In genomic region chrX:18814441-18814973, GRCm38 (mm10) we compare ENCODE assay signal across 20 mouse cellular contexts.
"Had no signal": no experiment of that assay in that cellular context is flagged by ENCODE, and none has a peak within 500 bp of the region (broad histone marks: within the 10 kb centered on the region; RNA-seq: fewer than 3 reads in every experiment).

No protein-coding gene starts in this region.

- H3K27me3 ChIP-seq: limb, embryonic 12.5 days; limb, embryonic 15.5 days; midbrain, embryonic 12.5 days; neural tube, embryonic 12.5 days; neural tube, embryonic 15.5 days had no signal

- H3K36me3 ChIP-seq: limb, embryonic 12.5 days; limb, embryonic 15.5 days; midbrain, embryonic 12.5 days; neural tube, embryonic 12.5 days; neural tube, embryonic 15.5 days had no signal

- H3K9me3 ChIP-seq: limb, embryonic 12.5 days; limb, embryonic 15.5 days; midbrain, embryonic 12.5 days; neural tube, embryonic 12.5 days; neural tube, embryonic 15.5 days had no signal

- H3K4me2 ChIP-seq: limb, embryonic 12.5 days; limb, embryonic 15.5 days; liver, embryonic 11.5 days; lung, embryonic 14.5 days; midbrain, embryonic 12.5 days; neural tube, embryonic 12.5 days; neural tube, embryonic 15.5 days had no signal

- H3K4me3 ChIP-seq: limb, embryonic 12.5 days; limb, embryonic 15.5 days; midbrain, embryonic 12.5 days; neural tube, embryonic 12.5 days; neural tube, embryonic 15.5 days had no signal

- H3K27ac ChIP-seq: limb, embryonic 12.5 days; limb, embryonic 15.5 days; liver, embryonic 14.5 days; macrophage; midbrain, embryonic 12.5 days; neural tube, embryonic 12.5 days; neural tube, embryonic 15.5 days; stomach, postnatal 0 days had no signal

- ATAC-seq: liver, postnatal 0 days; lung, postnatal 0 days had no signal

- DNase-seq: kidney, adult 9 months; kidney, postnatal 14 days; kidney, postnatal 4 days; left cerebral cortex, postnatal 4 days; liver, postnatal 0 days; lung, embryonic 14.5 days; right cerebral cortex, adult 18-20 months; right cerebral cortex, postnatal 14 days; right cerebral cortex, postnatal 4 days; thymus, postnatal 36 days had no signal

- H3K4me1 ChIP-seq: limb, embryonic 12.5 days; limb, embryonic 15.5 days; midbrain, embryonic 12.5 days; neural tube, embryonic 12.5 days; neural tube, embryonic 15.5 days had no signal

- H3K9ac ChIP-seq: limb, embryonic 12.5 days; limb, embryonic 15.5 days; liver, embryonic 14.5 days; liver, postnatal 0 days; lung, embryonic 14.5 days; midbrain, embryonic 12.5 days; neural tube, embryonic 12.5 days; neural tube, embryonic 15.5 days had no signal
